Mouse (Mus musculus) mature B cell (primary cell): Measurements from ENCODE around the gene Hsph1.

ENCODE experiments used
- in situ Hi-C: fragments of 300-500 bp; cut with MboI; formaldehyde crosslinking; loops from 2 replicates; pipeline ENCODE4 v1.14.3; 2019

Gene Hsph1

GRCm38 (mm10) chr5:149642366-149642765 lies 6.2 kb upstream of the Hsph1 start:
- in situ Hi-C loops = loop anchor here (5.0 kb wide), 1 partner anchor 35 kb away; the partner anchor contains the start of gene B3glct

- in situ Hi-C loops = loop anchor here (5.0 kb wide), 1 partner anchor 36 kb away; the partner anchor contains the start of gene B3glct
Measured at GRCm38 (mm10) chr5:149641277-149641892, 5.2 kb upstream of the Hsph1 start.

- in situ Hi-C loops = no loop called here
Measured at GRCm38 (mm10) chr5:149637306-149637705, 1.1 kb upstream of the Hsph1 start.

GRCm38 (mm10) chr5:149635556-149635955 lies 620 bp downstream of the Hsph1 start:
- in situ Hi-C loops = no loop called here

GRCm38 (mm10) chr5:149634409-149635035 lies 1.7 kb downstream of the Hsph1 start:
- in situ Hi-C loops = no loop called here

GRCm38 (mm10) chr5:149625547-149625946 lies 10.6 kb downstream of the Hsph1 start:
- in situ Hi-C loops = no loop called here

GRCm38 (mm10) chr5:149623815-149624675 lies 12.1 kb downstream of the Hsph1 start:
- in situ Hi-C loops = no loop called here

GRCm38 (mm10) chr5:149622644-149623043 lies 13.5 kb downstream of the Hsph1 start:
- in situ Hi-C loops = no loop called here

- in situ Hi-C loops = no loop called here
Measured at GRCm38 (mm10) chr5:149622152-149622551, 14.0 kb downstream of the Hsph1 start.

GRCm38 (mm10) chr5:149617776-149618425 lies 18.3 kb downstream of the Hsph1 start:
- in situ Hi-C loops = no loop called here

GRCm38 (mm10) chr5:149616817-149617216 lies 19.4 kb downstream of the Hsph1 start:
- in situ Hi-C loops = no loop called here

GRCm38 (mm10) chr5:149616138-149616537 lies 20.0 kb downstream of the Hsph1 start:
- in situ Hi-C loops = no loop called here

- in situ Hi-C loops = no loop called here
Measured at GRCm38 (mm10) chr5:149612740-149613139, 23.4 kb downstream of the Hsph1 start.

- in situ Hi-C loops = no loop called here
Measured at GRCm38 (mm10) chr5:149612165-149612518, 24.0 kb downstream of the Hsph1 start.

GRCm38 (mm10) chr5:149611476-149612164 lies 24.6 kb downstream of the Hsph1 start:
- in situ Hi-C loops = no loop called here

GRCm38 (mm10) chr5:149607083-149607720 lies 29.0 kb downstream of the Hsph1 start:
- in situ Hi-C loops = no loop called here

GRCm38 (mm10) chr5:149603241-149603640 lies 32.9 kb downstream of the Hsph1 start:
- in situ Hi-C loops = no loop called here

GRCm38 (mm10) chr5:149601996-149602395 lies 34.2 kb downstream of the Hsph1 start:
- in situ Hi-C loops = no loop called here

- in situ Hi-C loops = no loop called here
Measured at GRCm38 (mm10) chr5:149597351-149597750, 38.8 kb downstream of the Hsph1 start.

- in situ Hi-C loops = no loop called here
Measured at GRCm38 (mm10) chr5:149594215-149594614, 42.0 kb downstream of the Hsph1 start.

- in situ Hi-C loops = no loop called here
Measured at GRCm38 (mm10) chr5:149589932-149590331, 46.2 kb downstream of the Hsph1 start.
